Mouse (Mus musculus) CH12.LX (cell line): ENCODE data around the gene Inpp5a.

ENCODE experiments used
- CHD1 ChIP-seq: IDR thresholded peaks from 2 replicates; pipeline ENCODE4 v1.6.1; 2012; ENCODE audit warnings: low read depth, low read length, improper control_type of control experiment, inconsistent platforms
- CTCF ChIP-seq, 2 experiments: IDR thresholded peaks in 1 of 2; conservative IDR thresholded peaks in 1 of 2; 2 replicates each; pipeline ENCODE4 v1.5.1; 2011 to 2012; ENCODE audit warnings: low read depth in 2 of 2, low read length in 2 of 2, improper control_type of control experiment in 1 of 2, inconsistent platforms in 1 of 2, mild to moderate bottlenecking in 1 of 2, moderate library complexity in 1 of 2
- EP300 ChIP-seq: IDR thresholded peaks from 2 replicates; pipeline ENCODE4 v1.6.1; 2011; ENCODE audit warnings: low read length, improper control_type of control experiment
- HCFC1 ChIP-seq: IDR thresholded peaks from 2 replicates; pipeline ENCODE4 v1.6.1; 2012; ENCODE audit warnings: low read depth, mild to moderate bottlenecking, inconsistent platforms, low read length, improper control_type of control experiment
- IRF4 ChIP-seq: IDR thresholded peaks from 2 replicates; pipeline ENCODE4 v1.6.1; 2014; ENCODE audit warnings: low read depth, mild to moderate bottlenecking, inconsistent platforms, low read length, improper control_type of control experiment
- JUND ChIP-seq: conservative IDR thresholded peaks from 2 replicates; pipeline ENCODE4 v1.6.1; 2011; ENCODE audit warnings: low read depth, low read length, improper control_type of control experiment
- MAFK ChIP-seq: IDR thresholded peaks from 2 replicates; pipeline ENCODE4 v1.6.1; 2011; ENCODE audit warnings: low read length, improper control_type of control experiment; ENCODE audit not compliant: insufficient replicate concordance
- MAZ ChIP-seq: IDR thresholded peaks from 2 replicates; pipeline ENCODE4 v1.6.1; 2012; ENCODE audit warnings: low read depth, mild to moderate bottlenecking, inconsistent platforms, low read length, improper control_type of control experiment, moderate library complexity
- POLR2A ChIP-seq: IDR thresholded peaks from 2 replicates; pipeline ENCODE4 v1.6.1; 2011; ENCODE audit warnings: low read depth, mild to moderate bottlenecking, improper control_type of control experiment, low read length
- TBP ChIP-seq: conservative IDR thresholded peaks from 2 replicates; pipeline ENCODE4 v1.6.1; 2011; ENCODE audit warnings: low read depth, low read length, improper control_type of control experiment
- USF2 ChIP-seq: conservative IDR thresholded peaks from 2 replicates; pipeline ENCODE4 v1.6.1; 2011; ENCODE audit warnings: low read depth, low read length, improper control_type of control experiment
- ZKSCAN1 ChIP-seq: IDR thresholded peaks from 2 replicates; pipeline ENCODE4 v1.6.1; 2012; ENCODE audit warnings: low read depth, inconsistent platforms, low read length, improper control_type of control experiment, borderline replicate concordance

GRCm38 (mm10) chr7:139401791-139402190, 12.9 kb downstream of the Inpp5a start:
- TF ChIP-seq HCFC1 (no peak), ZKSCAN1 (no peak), POLR2A (no peak), MAFK (no peak), MAZ (no peak), CTCF (conservative IDR thresholded peaks at IDR 0.05 in 1 of 2, IDR thresholded peaks at IDR 0.05 in 1 of 2; ENCODE audit: low read depth in 2 of 2, low read length in 2 of 2) (no peak), CHD1 (no peak), JUND (no peak), EP300 (no peak), USF2 (no peak), TBP (no peak), IRF4 (no peak)
